Mouse (Mus musculus): ENCODE measurements at regions not wholly inside any gene's neighbourhood (a gene's known extent, or its start where the extent isn't known, plus 50 kb on each side); places are given as distances from the start of the nearest gene placed in this dataset.

DNA sequence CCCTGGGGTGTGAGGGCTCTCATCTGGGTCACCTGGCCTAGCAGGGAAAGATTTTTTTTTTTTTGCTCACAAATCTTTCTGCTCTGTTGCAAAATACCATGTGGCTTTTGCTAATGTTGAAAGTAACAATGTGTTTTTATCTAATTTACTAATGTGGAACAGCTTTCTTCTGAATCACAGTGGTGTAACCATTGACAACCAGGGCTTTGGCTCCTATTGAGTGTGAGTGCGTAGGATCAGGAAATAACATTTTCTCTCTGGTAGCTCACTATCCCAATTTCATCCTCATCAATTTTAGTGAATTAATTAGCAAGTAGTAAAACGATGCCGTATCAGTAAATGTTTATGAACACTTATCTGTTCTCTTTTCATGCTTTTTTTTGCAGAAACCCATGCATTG is 163.9 kb upstream of the Pter start:
- H3K9me3 ChIP-seq (ENCODE audit: control insufficient read depth, low read length) = no peaks in the 10 kb centered on the region
- H3K4me3 ChIP-seq (replicated peaks; ENCODE audit: low read length) = no peak overlapping the region
- H3K4me1 ChIP-seq (ENCODE audit: control insufficient read depth, insufficient read depth, low read length) = no peaks in the 10 kb centered on the region
- no peaks in the 10 kb centered on the region for H3K27me3 ChIP-seq (ENCODE audit: control insufficient read depth, insufficient read depth, low read length)
- no peak overlapping the region for H3K9ac ChIP-seq (ENCODE audit: low read depth, low read length, severe bottlenecking)
- TF ChIP-seq POLR2A (IDR thresholded peaks at IDR 0.05; ENCODE audit: borderline replicate concordance, extremely low read depth, insufficient read depth, insufficient read length) = no peak
- ATAC-seq (ENCODE audit: low FRiP score, low read depth) = no peak
- no peak overlapping the region for H3K27ac ChIP-seq (replicated peaks; ENCODE audit: low read depth, low read length)
- WGBS = 86% methylated on average over 3 of the region's 3 CpGs
- H3K36me3 ChIP-seq (ENCODE audit: control insufficient read depth, insufficient read depth, low read length) = no peaks in the 10 kb centered on the region
- DNase-seq (ENCODE audit: low spot score) = no peak
- H3K4me2 ChIP-seq (replicated peaks; ENCODE audit: low read depth, low read length, severe bottlenecking) = no peak overlapping the region

DNA sequence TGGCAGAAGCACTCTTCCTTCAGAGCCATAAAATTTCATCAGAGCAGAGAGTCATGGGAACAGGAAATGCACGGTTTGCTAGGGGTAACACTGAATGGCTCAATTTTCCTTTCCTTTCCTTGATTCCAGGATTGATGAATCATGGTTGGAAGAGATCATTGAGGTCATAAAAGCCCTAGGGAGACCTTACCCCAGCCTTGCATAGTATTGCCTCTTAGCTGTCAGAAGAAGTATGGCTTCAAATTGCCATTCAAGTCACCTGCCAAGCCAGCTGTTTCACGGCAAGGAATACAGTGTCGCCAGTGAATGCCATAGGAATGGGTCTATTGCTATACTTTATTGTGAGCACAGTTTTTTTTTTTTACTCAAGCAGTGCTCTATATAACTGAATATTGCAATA is 162.4 kb upstream of the Pter start:
- Histone ChIP-seq H3K4me3 (replicated peaks; ENCODE audit: low read length) (no peak overlapping the region), H3K9ac (ENCODE audit: low read depth, low read length, severe bottlenecking) (no peak overlapping the region), H3K27me3 (ENCODE audit: control insufficient read depth, insufficient read depth, low read length) (no peaks in the 10 kb centered on the region), H3K4me1 (ENCODE audit: control insufficient read depth, insufficient read depth, low read length) (no peaks in the 10 kb centered on the region), H3K9me3 (ENCODE audit: control insufficient read depth, low read length) (no peaks in the 10 kb centered on the region), H3K4me2 (replicated peaks; ENCODE audit: low read depth, low read length, severe bottlenecking) (no peak overlapping the region), H3K36me3 (ENCODE audit: control insufficient read depth, insufficient read depth, low read length) (no peaks in the 10 kb centered on the region), H3K27ac (replicated peaks; ENCODE audit: low read depth, low read length) (no peak overlapping the region)
- DNase-seq (ENCODE audit: low spot score) = no peak
- TF ChIP-seq POLR2A (IDR thresholded peaks at IDR 0.05; ENCODE audit: borderline replicate concordance, extremely low read depth, insufficient read depth, insufficient read length) = no peak
- ATAC-seq (ENCODE audit: low FRiP score, low read depth) = no peak
- WGBS = 83% methylated on average over 3 of the region's 3 CpGs

DNA sequence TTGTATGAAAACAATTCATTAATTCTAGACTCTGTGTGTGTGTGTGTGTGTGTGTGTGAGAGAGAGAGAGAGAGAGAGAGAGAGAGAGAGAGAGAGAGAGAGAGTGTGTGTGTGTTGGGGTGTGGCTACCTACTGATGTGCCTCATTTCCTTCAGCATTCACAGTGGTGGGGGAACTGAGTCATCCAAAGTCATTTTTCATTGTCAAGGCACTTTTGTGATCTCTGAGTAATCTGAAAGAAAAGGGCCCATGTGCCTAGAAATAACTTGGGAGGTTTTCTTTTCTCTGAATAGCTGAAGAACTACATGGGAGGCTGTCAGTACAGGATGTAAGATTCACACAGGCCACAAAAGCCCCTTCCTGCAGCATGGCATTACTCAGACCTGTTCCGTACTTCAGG is 159.3 kb upstream of the Pter start:
- no peak overlapping the region for H3K4me2 ChIP-seq (replicated peaks; ENCODE audit: low read depth, low read length, severe bottlenecking)
- 73% methylated on average over 1 of the region's 1 CpGs for WGBS
- no peaks in the 10 kb centered on the region for H3K36me3 ChIP-seq (ENCODE audit: control insufficient read depth, insufficient read depth, low read length)
- H3K9ac ChIP-seq (ENCODE audit: low read depth, low read length, severe bottlenecking) = no peak overlapping the region
- H3K4me3 ChIP-seq (replicated peaks; ENCODE audit: low read length) = no peak overlapping the region
- H3K4me1 ChIP-seq (ENCODE audit: control insufficient read depth, insufficient read depth, low read length) = no peaks in the 10 kb centered on the region
- DNase-seq (ENCODE audit: low spot score) = no peak
- no peak overlapping the region for H3K27ac ChIP-seq (replicated peaks; ENCODE audit: low read depth, low read length)
- H3K9me3 ChIP-seq (ENCODE audit: control insufficient read depth, low read length) = no peaks in the 10 kb centered on the region
- no peak for TF ChIP-seq POLR2A (IDR thresholded peaks at IDR 0.05; ENCODE audit: borderline replicate concordance, extremely low read depth, insufficient read depth, insufficient read length)
- no peaks in the 10 kb centered on the region for H3K27me3 ChIP-seq (ENCODE audit: control insufficient read depth, insufficient read depth, low read length)
- ATAC-seq (ENCODE audit: low FRiP score, low read depth) = no peak

DNA sequence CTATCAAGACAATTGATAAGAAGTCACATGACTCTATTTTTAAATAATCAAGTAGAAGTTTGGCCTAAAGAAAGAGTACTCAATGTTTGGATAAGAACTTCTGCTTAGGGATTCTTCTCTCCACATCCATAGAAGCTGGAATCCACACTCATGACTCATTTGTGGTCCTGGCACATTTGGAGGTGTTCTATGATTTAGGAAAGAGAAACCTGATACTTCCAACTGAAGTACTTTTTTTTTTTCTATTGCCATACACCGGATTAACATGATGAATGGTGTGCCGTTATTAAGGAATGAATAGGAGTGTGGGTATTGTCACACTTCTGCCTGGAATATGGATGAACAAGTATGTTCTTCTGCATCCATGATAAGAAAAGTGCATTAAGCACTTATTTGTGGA is 158.5 kb upstream of the Pter start:
- no peaks in the 10 kb centered on the region for H3K9me3 ChIP-seq (ENCODE audit: control insufficient read depth, low read length)
- no peak overlapping the region for H3K4me2 ChIP-seq (replicated peaks; ENCODE audit: low read depth, low read length, severe bottlenecking)
- H3K4me1 ChIP-seq (ENCODE audit: control insufficient read depth, insufficient read depth, low read length) = no peaks in the 10 kb centered on the region
- 77% methylated on average over 2 of the region's 2 CpGs for WGBS
- H3K9ac ChIP-seq (ENCODE audit: low read depth, low read length, severe bottlenecking) = no peak overlapping the region
- DNase-seq (ENCODE audit: low spot score) = no peak
- TF ChIP-seq POLR2A (IDR thresholded peaks at IDR 0.05; ENCODE audit: borderline replicate concordance, extremely low read depth, insufficient read depth, insufficient read length) = no peak
- no peak overlapping the region for H3K27ac ChIP-seq (replicated peaks; ENCODE audit: low read depth, low read length)
- no peak for ATAC-seq (ENCODE audit: low FRiP score, low read depth)
- H3K36me3 ChIP-seq (ENCODE audit: control insufficient read depth, insufficient read depth, low read length) = no peaks in the 10 kb centered on the region
- no peaks in the 10 kb centered on the region for H3K27me3 ChIP-seq (ENCODE audit: control insufficient read depth, insufficient read depth, low read length)
- H3K4me3 ChIP-seq (replicated peaks; ENCODE audit: low read length) = no peak overlapping the region

DNA sequence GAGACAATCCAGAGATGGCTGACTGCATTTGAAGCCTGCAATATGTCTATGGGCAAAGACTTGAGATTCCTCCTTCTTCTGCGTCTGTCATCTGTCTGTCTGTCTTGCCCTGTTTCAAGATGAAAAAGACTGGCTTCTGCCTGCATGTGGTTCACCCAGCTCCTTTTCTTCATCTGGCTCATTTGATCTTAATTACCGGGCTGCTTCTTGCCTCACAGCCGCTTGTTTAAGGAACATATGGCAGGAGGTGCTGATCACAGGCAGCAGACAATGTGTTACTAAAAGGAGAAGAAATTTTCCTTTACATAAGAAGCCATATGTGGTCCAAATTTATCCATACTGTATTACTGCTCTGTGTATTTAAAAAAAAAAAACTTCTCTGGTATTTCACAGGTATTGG is 147.0 kb upstream of the Pter start:
- H3K9me3 ChIP-seq (ENCODE audit: control insufficient read depth, low read length) = no peaks in the 10 kb centered on the region
- H3K4me3 ChIP-seq (replicated peaks; ENCODE audit: low read length) = no peak overlapping the region
- DNase-seq (ENCODE audit: low spot score) (peak; percentile 64), ATAC-seq (ENCODE audit: low FRiP score, low read depth) (no peak)
- no peaks in the 10 kb centered on the region for H3K36me3 ChIP-seq (ENCODE audit: control insufficient read depth, insufficient read depth, low read length)
- no peak overlapping the region for H3K27ac ChIP-seq (replicated peaks; ENCODE audit: low read depth, low read length)
- no peak overlapping the region for H3K4me2 ChIP-seq (replicated peaks; ENCODE audit: low read depth, low read length, severe bottlenecking)
- H3K9ac ChIP-seq (ENCODE audit: low read depth, low read length, severe bottlenecking) = no peak overlapping the region
- WGBS = 22% methylated on average over 3 of the region's 3 CpGs
- TF ChIP-seq POLR2A (IDR thresholded peaks at IDR 0.05; ENCODE audit: borderline replicate concordance, extremely low read depth, insufficient read depth, insufficient read length) = no peak
- no peaks in the 10 kb centered on the region for H3K4me1 ChIP-seq (ENCODE audit: control insufficient read depth, insufficient read depth, low read length)
- no peaks in the 10 kb centered on the region for H3K27me3 ChIP-seq (ENCODE audit: control insufficient read depth, insufficient read depth, low read length)

DNA sequence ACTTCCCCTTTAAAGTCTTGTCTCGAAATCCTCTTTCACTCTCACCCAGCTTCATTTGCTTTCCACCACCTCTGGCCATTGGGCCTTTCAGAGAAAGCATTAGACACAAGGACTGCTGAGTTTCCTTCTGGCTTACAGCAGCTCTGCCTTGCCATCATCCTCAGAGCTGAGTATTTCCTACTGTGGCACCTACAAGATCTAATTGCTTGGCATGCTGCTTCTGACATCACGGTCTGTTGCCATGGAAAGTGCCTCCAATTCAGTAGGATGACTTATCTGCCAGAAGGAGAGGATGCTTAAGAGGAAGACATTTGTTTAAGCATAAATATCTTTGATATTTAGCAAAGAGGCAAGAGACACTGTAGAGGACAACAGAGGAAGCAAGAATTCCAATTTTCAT is 146.1 kb upstream of the Pter start:
- Histone ChIP-seq H3K27me3 (ENCODE audit: control insufficient read depth, insufficient read depth, low read length) (no peaks in the 10 kb centered on the region), H3K9me3 (ENCODE audit: control insufficient read depth, low read length) (no peaks in the 10 kb centered on the region), H3K27ac (replicated peaks; ENCODE audit: low read depth, low read length) (no peak overlapping the region), H3K4me1 (ENCODE audit: control insufficient read depth, insufficient read depth, low read length) (no peaks in the 10 kb centered on the region), H3K4me2 (replicated peaks; ENCODE audit: low read depth, low read length, severe bottlenecking) (no peak overlapping the region), H3K9ac (ENCODE audit: low read depth, low read length, severe bottlenecking) (no peak overlapping the region), H3K4me3 (replicated peaks; ENCODE audit: low read length) (no peak overlapping the region), H3K36me3 (ENCODE audit: control insufficient read depth, insufficient read depth, low read length) (no peaks in the 10 kb centered on the region)
- WGBS = 44% methylated on average over 2 of the region's 2 CpGs
- DNase-seq (ENCODE audit: low spot score) (no peak), ATAC-seq (ENCODE audit: low FRiP score, low read depth) (no peak)
- no peak for TF ChIP-seq POLR2A (IDR thresholded peaks at IDR 0.05; ENCODE audit: borderline replicate concordance, extremely low read depth, insufficient read depth, insufficient read length)
